Mouse (Mus musculus): ENCODE measurements around the gene Arrb2.
"Not testable (repeated sequence)": the region's sequence is repeated elsewhere in the genome, so short reads cannot be mapped to it uniquely, and the experiment has no call there.

The Arrb2 gene

GRCm38 (mm10) chr11:70432048-70432894 is at the start of gene Arrb2:
TSS of gene Arrb2 (plus strand) at chr11:70432635.
- peak; percentile 98 for DNase-seq (ENCODE audit: low read depth, low spot score)

- DNase-seq (ENCODE audit: low read depth, low spot score): no peak
Observed at GRCm38 (mm10) chr11:70384136-70384535, 48.3 kb upstream of the Arrb2 start.

GRCm38 (mm10) chr11:70387436-70387835 is 45.0 kb upstream of the Arrb2 start:
- no peak for DNase-seq (ENCODE audit: low read depth, low spot score)

- DNase-seq (ENCODE audit: low read depth, low spot score): no peak
Observed at GRCm38 (mm10) chr11:70389421-70389820, 43.0 kb upstream of the Arrb2 start.

GRCm38 (mm10) chr11:70403598-70403997 is 28.8 kb upstream of the Arrb2 start:
- no peak for DNase-seq (ENCODE audit: low read depth, low spot score)

- DNase-seq (ENCODE audit: low read depth, low spot score): peak; percentile 89
Observed at GRCm38 (mm10) chr11:70409594-70410296, 22.7 kb upstream of the Arrb2 start, which contains the start of gene Pelp1. TSS of gene Pelp1 (minus strand) at chr11:70410031.

- DNase-seq (ENCODE audit: low read depth, low spot score): no peak
Observed at GRCm38 (mm10) chr11:70410297-70410643, 22.2 kb upstream of the Arrb2 start.

- DNase-seq (ENCODE audit: low read depth, low spot score): no peak
Observed at GRCm38 (mm10) chr11:70412591-70412990, 19.8 kb upstream of the Arrb2 start.

- DNase-seq (ENCODE audit: low read depth, low spot score): no peak
Observed at GRCm38 (mm10) chr11:70413961-70414360, 18.5 kb upstream of the Arrb2 start.

GRCm38 (mm10) chr11:70418199-70418598 is 14.2 kb upstream of the Arrb2 start:
- no peak for DNase-seq (ENCODE audit: low read depth, low spot score)

- no peak for DNase-seq (ENCODE audit: low read depth, low spot score)
Observed at GRCm38 (mm10) chr11:70419486-70419885, 12.9 kb upstream of the Arrb2 start.

GRCm38 (mm10) chr11:70426598-70426997 is 5.8 kb upstream of the Arrb2 start:
- DNase-seq (ENCODE audit: low read depth, low spot score): not testable (repeated sequence)

GRCm38 (mm10) chr11:70431574-70431973 is 861 bp upstream of the Arrb2 start:
- DNase-seq (ENCODE audit: low read depth, low spot score): no peak

- DNase-seq (ENCODE audit: low read depth, low spot score): no peak
Observed at GRCm38 (mm10) chr11:70432895-70433568, 597 bp downstream of the Arrb2 start.

- DNase-seq (ENCODE audit: low read depth, low spot score): no peak
Observed at GRCm38 (mm10) chr11:70433569-70433943, 1.1 kb downstream of the Arrb2 start.

GRCm38 (mm10) chr11:70433951-70434350 is 1.5 kb downstream of the Arrb2 start:
- DNase-seq (ENCODE audit: low read depth, low spot score): no peak

GRCm38 (mm10) chr11:70435476-70435875 is 3.0 kb downstream of the Arrb2 start:
- DNase-seq (ENCODE audit: low read depth, low spot score): no peak

- DNase-seq (ENCODE audit: low read depth, low spot score): no peak
Observed at GRCm38 (mm10) chr11:70437426-70437825, 5.0 kb downstream of the Arrb2 start.

GRCm38 (mm10) chr11:70438728-70439374 is 6.4 kb downstream of the Arrb2 start:
- no peak for DNase-seq (ENCODE audit: low read depth, low spot score)

GRCm38 (mm10) chr11:70440637-70441036 is 8.2 kb downstream of the Arrb2 start:
- DNase-seq (ENCODE audit: low read depth, low spot score): no peak

- DNase-seq (ENCODE audit: low read depth, low spot score): no peak
Observed at GRCm38 (mm10) chr11:70441882-70442281, 9.4 kb downstream of the Arrb2 start.

- no peak for DNase-seq (ENCODE audit: low read depth, low spot score)
Observed at GRCm38 (mm10) chr11:70443964-70444363, 11.5 kb downstream of the Arrb2 start.

All from brain, embryonic 18.5 days (tissue).